ENCODE assay signal across 17 mouse cellular contexts in genomic region chr2:179480800-179481200, GRCm38 (mm10). TPM values are rescaled to one million over a fixed set of nuclear protein-coding genes. Genes with fewer than 3 reads are reported as not detected.
DNase-seq lines count a peak whose midpoint lies in the region; ATAC-seq lines count a peak whose summit lies in the region.
"Had no signal": no experiment of that assay in that cellular context is flagged by ENCODE, and none has a peak within 500 bp of the region (broad histone marks: within the 10 kb centered on the region; RNA-seq: fewer than 3 reads in every experiment).

No protein-coding gene starts in this region.

- peak; percentile 25 to 36 for DNase-seq in cerebellum, postnatal 14 days
- peak; percentile 48 for DNase-seq in retina, postnatal 1 day
- no peak for DNase-seq in retina, embryonic 14.5 days (ENCODE audit: low spot score)
- DNase-seq in spleen, adult 18-20 months = no peak
- DNase-seq in frontal cortex, postnatal 10 days (ENCODE audit: low spot score in 2 of 2) = no peak
- DNase-seq: cerebellum, adult 11-12 months; gastrocnemius, adult 2 months; heart, adult 18-20 months; kidney, adult 2 months; kidney, postnatal 14 days; lung, adult 2 months; lung, postnatal 36 days; thymus, adult 2 months had no signal

- 0 out of 2 replicates have a peak overlapping the region, but pooled peaks have one; percentile 14 for H3K27ac ChIP-seq in midbrain, embryonic 13.5 days
- H3K27ac ChIP-seq in neural tube, embryonic 15.5 days (replicated peaks) = peak overlapping the region; percentile 28; the same call in 1 of the 2 replicates
- H3K27ac ChIP-seq: gastrocnemius, adult 2 months; stomach, embryonic 15.5 days had no signal

- no peak for ATAC-seq in cerebellum, adult (ENCODE audit: insufficient number of reproducible peaks, low FRiP score, low TSS enrichment)
- ATAC-seq in midbrain, embryonic 13.5 days = peak; percentile 62
- ATAC-seq in neural tube, embryonic 15.5 days (ENCODE audit: low FRiP score) = peak; percentile 67

- H3K27me3 ChIP-seq in midbrain, embryonic 13.5 days = no peaks in the 10 kb centered on the region
- H3K27me3 ChIP-seq in neural tube, embryonic 15.5 days (replicated peaks) = no peaks in the 10 kb centered on the region
- H3K27me3 ChIP-seq: stomach, embryonic 15.5 days had no signal

- whole genome bisulfite sequencing in midbrain, embryonic 13.5 days = 51% methylated on average over 5 of the region's 5 CpGs
- WGBS in neural tube, embryonic 15.5 days = 24% methylated on average over 5 of the region's 5 CpGs

- no peaks in the 10 kb centered on the region for H3K36me3 ChIP-seq in midbrain, embryonic 13.5 days
- H3K36me3 ChIP-seq in neural tube, embryonic 15.5 days = no peaks in the 10 kb centered on the region
- H3K36me3 ChIP-seq: stomach, embryonic 15.5 days had no signal

- peaks cover 22% of the 10 kb centered on the region for H3K4me1 ChIP-seq in midbrain, embryonic 13.5 days (replicated peaks)
- H3K4me1 ChIP-seq in neural tube, embryonic 15.5 days = peaks cover 32% of the 10 kb centered on the region
- H3K4me1 ChIP-seq: stomach, embryonic 15.5 days had no signal

- no peaks in the 10 kb centered on the region for H3K9me3 ChIP-seq in midbrain, embryonic 13.5 days
- no peaks in the 10 kb centered on the region for H3K9me3 ChIP-seq in neural tube, embryonic 15.5 days (replicated peaks)
- H3K9me3 ChIP-seq: stomach, embryonic 15.5 days had no signal

- H3K4me2 ChIP-seq in midbrain, embryonic 13.5 days (replicated peaks) = no peak overlapping the region
- H3K4me2 ChIP-seq in neural tube, embryonic 15.5 days = peak overlapping the region; percentile 23; the same call in 1 of the 2 replicates
- H3K4me2 ChIP-seq: stomach, embryonic 15.5 days had no signal

- H3K4me3 ChIP-seq in midbrain, embryonic 13.5 days (replicated peaks) = no peak overlapping the region
- H3K4me3 ChIP-seq in neural tube, embryonic 15.5 days (replicated peaks) = no peak overlapping the region
- H3K4me3 ChIP-seq: gastrocnemius, adult 2 months; stomach, embryonic 15.5 days had no signal

- no peak overlapping the region for H3K9ac ChIP-seq in midbrain, embryonic 13.5 days (replicated peaks)
- H3K9ac ChIP-seq in neural tube, embryonic 15.5 days (replicated peaks) = no peak overlapping the region
- H3K9ac ChIP-seq: stomach, embryonic 15.5 days had no signal

RNA-seq across cellular contexts. Expression of gene Cdh4, which starts 38.6 kb away (rescaled TPM):
- polyA plus RNA-seq in midbrain, embryonic 13.5 days (2015; fragmentation: Nextera tagmentation; extraction: Ambion mirVana) = 36.7 and 37.1 TPM in 2 replicates
- polyA plus RNA-seq in neural tube, embryonic 15.5 days (2015; fragmentation: Nextera tagmentation; extraction: Ambion mirVana) = 39.6 TPM in 2 replicates

Comparison
In these comparisons a context has a peak if more than half of its experiments do, and no peak if none do; other contexts are left out.
1. DNase-seq: peak in cerebellum, postnatal 14 days (2 of 2) and retina, postnatal 1 day (single experiment); none in retina, embryonic 14.5 days (single experiment), spleen, adult 18-20 months (0 of 2) and frontal cortex, postnatal 10 days (0 of 2).